Mouse (Mus musculus) cerebellum, postnatal 36 days (tissue): ENCODE data around the gene Bcam.

Experiments used
- DNase-seq, 2 experiments: peaks; one replicate each; pipeline ENCODE4 v3.0.0; 2021 to 2022; ENCODE audit warnings: mixed read lengths in 2 of 2

Bcam gene

DNA sequence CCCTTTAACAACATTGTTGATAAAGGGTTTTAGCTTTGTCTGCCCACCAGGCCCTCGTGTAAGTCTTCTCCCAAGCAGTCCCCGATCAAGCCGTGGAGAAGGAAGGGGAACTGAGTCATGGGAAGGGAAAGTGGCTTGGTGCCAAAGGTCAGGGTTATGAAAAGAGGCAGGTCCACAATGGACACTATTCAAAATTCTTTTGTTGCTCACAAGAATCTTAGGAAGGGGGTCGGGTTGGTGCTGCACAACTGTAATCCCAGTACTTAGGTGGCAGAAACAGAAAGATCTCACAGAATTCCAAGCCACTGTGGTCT, 19.8 kb downstream of the Bcam start:
- DNase-seq, result no peak

GRCm38 (mm10) chr7:19750217-19751069, 20.4 kb downstream of the Bcam start, which contains the start of gene Nectin2:
Nectin2 (minus strand) TSS chr7:19750483.
- peak; percentile 62 to 65 for DNase-seq

- peak; percentile 66 to 71 for DNase-seq
Measured at GRCm38 (mm10) chr7:19749389-19750216, 21.2 kb downstream of the Bcam start.

- DNase-seq, result peak in 1 of 2 experiments; percentile 5
Measured at GRCm38 (mm10) chr7:19748219-19749195, 22.3 kb downstream of the Bcam start.

- no peak for DNase-seq
Measured at GRCm38 (mm10) chr7:19747420-19748218, 23.2 kb downstream of the Bcam start.

GRCm38 (mm10) chr7:19746426-19747201, 24.2 kb downstream of the Bcam start:
- DNase-seq, result no peak

DNA sequence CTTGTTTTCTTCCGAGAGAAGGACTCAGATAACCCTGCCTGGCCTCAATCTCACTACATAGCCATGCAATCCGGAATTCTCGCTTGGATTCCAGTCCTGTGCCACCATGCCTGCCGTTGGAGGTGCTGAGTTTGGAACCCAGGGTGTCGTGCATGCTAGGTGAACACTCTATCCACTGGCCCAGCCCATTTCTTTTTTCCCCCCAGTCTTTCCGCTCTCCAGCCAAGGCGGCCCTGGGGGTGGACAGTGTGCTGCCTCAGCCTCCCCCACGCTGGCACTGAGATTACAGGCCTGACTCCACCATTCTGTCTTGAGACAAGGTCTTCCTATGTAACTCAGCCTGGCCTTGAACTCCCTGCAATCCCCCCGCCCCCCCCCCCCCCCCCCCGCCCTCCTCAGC, 24.8 kb downstream of the Bcam start:
- no peak for DNase-seq

DNA sequence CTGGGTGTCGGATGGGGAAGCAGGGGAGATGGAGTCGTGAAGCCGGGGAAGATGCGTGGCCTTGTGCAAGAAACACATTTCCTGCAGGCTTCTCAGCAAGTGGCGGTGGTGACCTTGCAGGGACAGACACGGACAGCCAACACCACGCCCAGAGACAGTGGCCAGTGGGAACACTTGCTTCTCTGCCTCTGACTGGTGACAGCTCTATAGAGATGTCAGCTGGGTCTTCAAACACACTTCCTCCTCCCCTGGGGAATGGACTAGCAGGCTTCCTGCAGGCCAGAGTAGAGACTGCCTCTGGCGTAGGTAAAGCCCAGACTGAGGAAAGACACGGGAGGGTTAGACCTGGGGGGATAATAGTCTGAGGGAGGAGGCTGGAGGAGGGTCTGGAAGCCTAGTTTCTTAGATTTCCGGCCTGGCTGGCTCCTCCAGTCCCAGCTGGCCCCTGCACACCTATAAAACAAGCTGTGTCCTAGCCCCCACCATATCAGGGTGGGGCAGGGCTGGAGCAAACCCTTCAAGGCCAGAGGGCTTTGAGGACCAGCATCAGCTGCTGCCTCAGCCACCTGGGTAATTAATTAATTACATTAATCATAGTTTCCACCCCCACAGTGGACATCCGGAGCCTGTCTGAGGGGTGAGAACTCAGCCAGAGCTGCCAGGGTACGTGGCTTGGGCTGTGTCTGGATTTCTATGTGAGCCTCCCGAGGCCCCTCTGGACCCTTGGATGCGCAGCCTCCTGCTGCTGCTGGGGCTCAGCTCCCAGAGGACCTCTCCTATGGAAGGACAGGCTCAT, 26.0 kb downstream of the Bcam start:
- DNase-seq, result no peak

GRCm38 (mm10) chr7:19743791-19744190, 27.0 kb downstream of the Bcam start:
- DNase-seq, result no peak

- no peak for DNase-seq
Measured at GRCm38 (mm10) chr7:19742468-19742867, 28.3 kb downstream of the Bcam start.

DNA sequence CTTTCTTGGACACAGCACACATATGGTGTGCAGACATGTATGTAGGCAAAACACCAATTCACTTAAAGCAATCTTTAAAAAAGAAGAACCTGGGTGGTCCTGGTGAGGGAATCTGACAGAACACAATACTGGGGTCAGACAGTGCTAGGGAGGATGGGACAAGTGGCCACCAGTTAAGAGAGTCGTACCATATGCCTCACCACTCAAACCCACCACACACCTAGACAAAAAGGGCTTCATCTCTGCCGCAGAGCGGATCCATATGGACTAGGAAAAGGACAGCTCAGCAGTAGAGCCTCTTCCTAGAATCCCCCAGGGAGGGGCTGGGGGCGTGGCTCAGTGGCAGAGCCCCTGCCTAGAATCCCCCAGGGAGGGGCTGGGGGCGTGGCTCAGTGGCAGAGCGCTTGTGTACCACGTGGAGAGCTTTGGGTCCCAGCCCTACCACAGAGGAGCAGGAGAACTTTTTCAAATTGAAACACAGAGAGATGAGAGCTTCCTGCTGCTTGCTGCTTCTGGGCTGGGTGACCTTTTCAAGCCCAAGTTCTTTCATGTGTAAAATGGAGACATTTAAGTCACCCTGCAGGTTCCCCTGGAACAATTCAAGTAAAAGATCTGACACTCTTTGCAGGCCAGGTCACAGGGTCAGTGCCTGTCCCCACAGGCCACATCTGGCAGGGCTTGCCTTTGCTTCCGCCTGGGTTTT, 29.3 kb downstream of the Bcam start:
- DNase-seq, result no peak

- DNase-seq, result no peak
Measured at GRCm38 (mm10) chr7:19740269-19740668, 30.5 kb downstream of the Bcam start.

DNA sequence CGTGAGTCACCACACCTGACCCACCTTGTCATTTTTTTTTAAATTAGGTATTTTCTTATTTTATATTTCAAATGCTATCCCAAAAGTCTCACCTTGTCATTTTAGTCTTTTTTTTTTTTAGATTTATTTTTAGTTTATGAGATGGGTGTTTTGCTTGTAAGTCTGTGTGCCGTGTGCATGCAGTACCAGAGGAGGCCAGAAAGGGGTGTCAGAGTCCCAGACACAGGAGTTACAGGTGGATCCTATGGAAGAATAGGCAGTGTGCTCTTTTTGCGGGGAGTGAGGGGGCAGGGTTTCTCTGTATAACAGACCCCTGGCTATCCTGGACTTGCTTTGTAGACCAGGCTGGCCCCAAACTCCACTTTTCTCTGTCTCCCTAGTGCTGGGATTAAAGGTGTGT, 32.0 kb downstream of the Bcam start:
- no peak for DNase-seq

GRCm38 (mm10) chr7:19736389-19737057, 34.3 kb downstream of the Bcam start:
- DNase-seq, result no peak

- no peak for DNase-seq
Measured at GRCm38 (mm10) chr7:19734178-19734666, 36.6 kb downstream of the Bcam start.

DNA sequence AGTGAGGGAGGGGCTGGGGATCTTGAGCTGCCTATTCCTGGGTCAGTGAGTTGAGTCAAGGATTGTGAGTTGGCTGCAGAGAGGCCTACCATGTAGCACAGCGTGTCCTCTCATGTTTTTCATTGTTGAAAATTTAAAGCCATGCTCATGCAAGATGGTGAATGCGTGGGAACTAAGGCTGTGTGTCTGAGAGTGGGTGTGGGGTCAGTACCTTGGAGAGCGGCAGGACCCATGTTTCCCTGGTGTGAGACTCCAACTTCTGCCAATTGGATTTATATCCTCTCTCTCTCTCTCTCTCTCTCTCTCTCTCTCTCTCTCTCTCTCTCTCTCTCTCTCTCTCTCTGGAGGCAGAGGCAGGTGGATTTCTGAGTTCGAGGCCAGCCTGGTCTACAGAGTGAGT, 44.3 kb downstream of the Bcam start:
- no peak for DNase-seq

DNA sequence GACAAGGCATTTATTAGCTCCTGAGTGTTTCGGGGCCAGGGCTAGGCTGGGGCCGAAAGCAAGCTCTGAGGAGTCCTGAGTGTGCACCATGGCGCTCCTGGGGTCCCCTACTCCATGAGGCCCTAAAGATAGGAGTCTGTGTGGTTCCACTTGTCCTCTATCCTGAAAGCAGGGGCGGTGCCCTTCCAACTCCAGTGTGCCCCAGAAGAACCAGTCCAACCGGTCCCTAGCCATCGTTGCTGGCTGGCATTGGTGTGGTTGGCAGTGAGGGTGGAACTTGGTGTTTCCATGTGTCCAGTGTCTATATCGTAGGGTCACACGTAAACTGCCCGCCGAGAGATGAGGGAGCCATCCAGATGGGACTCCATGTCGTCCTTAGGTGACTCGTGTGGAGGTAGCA, 46.6 kb downstream of the Bcam start:
- no peak for DNase-seq

- DNase-seq, result no peak
Measured at GRCm38 (mm10) chr7:19722754-19723195, 48.0 kb downstream of the Bcam start.

GRCm38 (mm10) chr7:19719200-19719599, 51.6 kb downstream of the Bcam start:
- DNase-seq, result no peak
